Mouse (Mus musculus) embryonic facial prominence, embryonic 10.5 days (tissue): ENCODE results near the gene Ttpal. TPM values are rescaled to one million over a fixed set of nuclear protein-coding genes. Genes with fewer than 3 reads are reported as not detected.

Source experiments
- DNase-seq: peaks from one replicate; pipeline ENCODE4 v3.0.0-alpha.2; 2017; ENCODE audit warnings: low spot score
- H3K27ac ChIP-seq: fragments of 300-500 bp; sonication (generic); replicated peaks from 2 replicates; pipeline ENCODE4 v1.5.1; 2016; ENCODE audit warnings: mild to moderate bottlenecking
- H3K27me3 ChIP-seq: fragments of 300-500 bp; sonication (generic); replicated peaks from 2 replicates; pipeline ENCODE4 v1.6.1; 2016; ENCODE audit warnings: low read depth, mild to moderate bottlenecking; ENCODE audit not compliant: poor library complexity, severe bottlenecking
- H3K36me3 ChIP-seq: fragments of 300-500 bp; sonication (generic); replicated peaks from 2 replicates; pipeline ENCODE4 v1.6.1; 2016; ENCODE audit warnings: mild to moderate bottlenecking, moderate library complexity
- H3K4me1 ChIP-seq: fragments of 300-500 bp; sonication (generic); 2 replicates; pipeline ENCODE4 v1.6.1; 2016
- H3K4me3 ChIP-seq: fragments of 300-500 bp; sonication (generic); 2 replicates; pipeline ENCODE4 v1.5.1; 2016; ENCODE audit warnings: mild to moderate bottlenecking, moderate library complexity
- H3K9me3 ChIP-seq: fragments of 300-500 bp; sonication (generic); 2 replicates; pipeline ENCODE4 v1.6.1; 2016; ENCODE audit warnings: mild to moderate bottlenecking
- WGBS: fragments of 180-500 bp; shearing (Covaris S2); methylation state at CpG from one replicate; pipeline ENCODE4 v1.1.7; 2016; 5-methylcytosine and 5-hydroxymethylcytosine counted together
- polyA plus RNA-seq: library from polyadenylated mRNA; unstranded; fragments of >200 nt; fragmentation: Nextera tagmentation; extraction: Ambion mirVana; gene quantifications from 2 replicates; pipeline ENCODE4 v1.2.1, GENCODE M21; 2016

Ttpal gene
- polyA plus RNA-seq = 31.3 and 33.4 TPM in 2 replicates

GRCm38 (mm10) chr2:163602101-163602971 lies at the start of gene Ttpal:
Gene Ttpal (plus strand): TSS chr2:163602314.
- H3K27me3 ChIP-seq = no peaks in the 10 kb centered on the region
- H3K4me3 ChIP-seq = peak within 1 kb of the TSS; percentile 94
- peak within 1 kb of the TSS; percentile 98 for H3K27ac ChIP-seq
- peaks cover 13% of the 10 kb centered on the region for H3K4me1 ChIP-seq
- 2% methylated on average over 57 of the region's 57 CpGs for WGBS
- no peaks in the 10 kb centered on the region for H3K9me3 ChIP-seq
- peak; percentile 92 for DNase-seq
- no peaks in the 10 kb centered on the region; the same call in 1 of the 2 replicates for H3K36me3 ChIP-seq

GRCm38 (mm10) chr2:163552518-163552929 lies 49.6 kb upstream of the Ttpal start:
- Histone ChIP-seq H3K9me3 (no peaks in the 10 kb centered on the region), H3K4me3 (no peak overlapping the region), H3K27ac (no peak overlapping the region), H3K4me1 (no peaks in the 10 kb centered on the region), H3K36me3 (no peaks in the 10 kb centered on the region), H3K27me3 (peaks cover 3% of the 10 kb centered on the region; the same call in 1 of the 2 replicates)
- WGBS = 83% methylated on average over 8 of the region's 8 CpGs
- no peak for DNase-seq

GRCm38 (mm10) chr2:163554425-163554982 lies 47.6 kb upstream of the Ttpal start:
- Histone ChIP-seq H3K9me3 (no peaks in the 10 kb centered on the region), H3K27ac (no peak overlapping the region), H3K36me3 (no peaks in the 10 kb centered on the region), H3K4me1 (no peaks in the 10 kb centered on the region), H3K27me3 (peaks cover 3% of the 10 kb centered on the region; the same call in 1 of the 2 replicates), H3K4me3 (no peak overlapping the region)
- WGBS = 79% methylated on average over 4 of the region's 4 CpGs
- no peak for DNase-seq

GRCm38 (mm10) chr2:163554996-163555395 lies 47.1 kb upstream of the Ttpal start:
- DNase-seq = no peak
- 80% methylated on average over 6 of the region's 6 CpGs for WGBS

GRCm38 (mm10) chr2:163555417-163555816 lies 46.7 kb upstream of the Ttpal start:
- H3K4me3 ChIP-seq = no peak overlapping the region
- H3K9me3 ChIP-seq = no peaks in the 10 kb centered on the region
- no peak for DNase-seq
- no peaks in the 10 kb centered on the region for H3K36me3 ChIP-seq
- 79% methylated on average over 13 of the region's 13 CpGs for WGBS
- H3K27me3 ChIP-seq = peaks cover 3% of the 10 kb centered on the region; the same call in 1 of the 2 replicates
- H3K4me1 ChIP-seq = no peaks in the 10 kb centered on the region
- no peak overlapping the region for H3K27ac ChIP-seq

More at GRCm38 (mm10) chr2:163554996-163555395, 47.1 kb upstream of the Ttpal start:
- Histone ChIP-seq H3K9me3 (no peaks in the 10 kb centered on the region), H3K4me3 (no peak overlapping the region), H3K27ac (no peak overlapping the region), H3K4me1 (no peaks in the 10 kb centered on the region), H3K27me3 (peaks cover 3% of the 10 kb centered on the region; the same call in 1 of the 2 replicates), H3K36me3 (no peaks in the 10 kb centered on the region)

- H3K36me3 ChIP-seq = no peaks in the 10 kb centered on the region
- no peak overlapping the region for H3K4me3 ChIP-seq
- H3K4me1 ChIP-seq = no peaks in the 10 kb centered on the region
- WGBS = 86% methylated on average over 1 of the region's 1 CpGs
- no peaks in the 10 kb centered on the region for H3K9me3 ChIP-seq
- no peak overlapping the region for H3K27ac ChIP-seq
- H3K27me3 ChIP-seq = no peaks in the 10 kb centered on the region
- DNase-seq = no peak
Measured at GRCm38 (mm10) chr2:163558548-163558947, 43.6 kb upstream of the Ttpal start.

GRCm38 (mm10) chr2:163559236-163559635 lies 42.9 kb upstream of the Ttpal start:
- no peak for DNase-seq
- 86% methylated on average over 5 of the region's 5 CpGs for WGBS
- H3K27me3 ChIP-seq = no peaks in the 10 kb centered on the region
- no peaks in the 10 kb centered on the region for H3K9me3 ChIP-seq
- no peaks in the 10 kb centered on the region for H3K4me1 ChIP-seq
- no peak overlapping the region for H3K4me3 ChIP-seq
- H3K27ac ChIP-seq = no peak overlapping the region
- H3K36me3 ChIP-seq = no peaks in the 10 kb centered on the region

- no peak overlapping the region for H3K4me3 ChIP-seq
- WGBS = 89% methylated on average over 3 of the region's 3 CpGs
- H3K27ac ChIP-seq = no peak overlapping the region
- H3K36me3 ChIP-seq = no peaks in the 10 kb centered on the region
- H3K4me1 ChIP-seq = no peaks in the 10 kb centered on the region
- no peaks in the 10 kb centered on the region for H3K27me3 ChIP-seq
- DNase-seq = no peak
- H3K9me3 ChIP-seq = no peaks in the 10 kb centered on the region
Measured at GRCm38 (mm10) chr2:163560247-163560646, 41.9 kb upstream of the Ttpal start.

- no peaks in the 10 kb centered on the region for H3K9me3 ChIP-seq
- no peaks in the 10 kb centered on the region for H3K4me1 ChIP-seq
- DNase-seq = no peak
- H3K27me3 ChIP-seq = no peaks in the 10 kb centered on the region
- no peaks in the 10 kb centered on the region for H3K36me3 ChIP-seq
- no peak overlapping the region for H3K4me3 ChIP-seq
- 86% methylated on average over 13 of the region's 13 CpGs for WGBS
- no peak overlapping the region for H3K27ac ChIP-seq
Measured at GRCm38 (mm10) chr2:163561258-163561948, 40.7 kb upstream of the Ttpal start.

- 32% methylated on average over 8 of the region's 8 CpGs for WGBS
- Histone ChIP-seq H3K4me3 (no peak overlapping the region), H3K4me1 (no peaks in the 10 kb centered on the region), H3K9me3 (no peaks in the 10 kb centered on the region), H3K36me3 (no peaks in the 10 kb centered on the region), H3K27me3 (no peaks in the 10 kb centered on the region), H3K27ac (no peak overlapping the region)
- peak; percentile 73 for DNase-seq
Measured at GRCm38 (mm10) chr2:163564646-163565045, 37.5 kb upstream of the Ttpal start.

GRCm38 (mm10) chr2:163574321-163574720 lies 27.8 kb upstream of the Ttpal start:
- no peak overlapping the region for H3K27ac ChIP-seq
- H3K36me3 ChIP-seq = no peaks in the 10 kb centered on the region
- no peak overlapping the region for H3K4me3 ChIP-seq
- no peak for DNase-seq
- H3K9me3 ChIP-seq = no peaks in the 10 kb centered on the region
- 82% methylated on average over 3 of the region's 3 CpGs for WGBS
- H3K27me3 ChIP-seq = no peaks in the 10 kb centered on the region
- peaks cover 5% of the 10 kb centered on the region; the same call in 1 of the 2 replicates for H3K4me1 ChIP-seq

- Histone ChIP-seq H3K4me3 (no peak overlapping the region), H3K36me3 (no peaks in the 10 kb centered on the region), H3K4me1 (peaks cover 5% of the 10 kb centered on the region; the same call in 1 of the 2 replicates), H3K9me3 (no peaks in the 10 kb centered on the region), H3K27me3 (no peaks in the 10 kb centered on the region), H3K27ac (0 out of 2 replicates have a peak overlapping the region, but pooled peaks have one; percentile 24)
- no peak for DNase-seq
- 58% methylated on average over 11 of the region's 11 CpGs for WGBS
Measured at GRCm38 (mm10) chr2:163575248-163575647, 26.9 kb upstream of the Ttpal start.
